Mouse (Mus musculus) natural killer cell, adult 2 months (primary cell): ENCODE measurements around the gene Prdx4.
"Not testable (repeated sequence)": the region's sequence is repeated elsewhere in the genome, so short reads cannot be mapped to it uniquely, and the experiment has no call there.

Experiments used
- DNase-seq, 2 experiments: peaks; one replicate each; pipeline ENCODE4 v3.0.0; 2022; ENCODE audit warnings: low spot score in 2 of 2

Gene Prdx4

DNA sequence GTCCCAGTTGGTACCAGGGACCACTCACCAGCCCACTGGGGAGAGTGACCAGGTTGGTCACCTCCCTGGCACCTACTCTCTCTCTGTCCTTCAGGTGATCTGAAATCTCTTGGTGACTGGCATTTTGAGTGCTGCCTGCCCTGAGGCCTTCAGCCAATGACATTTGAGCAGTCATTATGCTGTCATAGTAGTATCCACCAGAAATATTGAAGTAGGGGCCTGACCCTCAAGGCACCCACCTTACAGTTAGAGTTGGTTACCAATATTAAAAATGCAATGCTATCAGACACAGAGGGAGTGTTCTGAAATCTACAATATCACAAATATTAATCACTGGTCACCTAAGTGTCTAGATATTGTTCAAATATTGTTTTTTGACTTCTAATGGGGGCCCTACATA lies at the start of gene Prdx4:
Prdx4 (minus strand) TSS at position 101 of the 400 bp plus-strand sequence.
- no peak for DNase-seq

DNA sequence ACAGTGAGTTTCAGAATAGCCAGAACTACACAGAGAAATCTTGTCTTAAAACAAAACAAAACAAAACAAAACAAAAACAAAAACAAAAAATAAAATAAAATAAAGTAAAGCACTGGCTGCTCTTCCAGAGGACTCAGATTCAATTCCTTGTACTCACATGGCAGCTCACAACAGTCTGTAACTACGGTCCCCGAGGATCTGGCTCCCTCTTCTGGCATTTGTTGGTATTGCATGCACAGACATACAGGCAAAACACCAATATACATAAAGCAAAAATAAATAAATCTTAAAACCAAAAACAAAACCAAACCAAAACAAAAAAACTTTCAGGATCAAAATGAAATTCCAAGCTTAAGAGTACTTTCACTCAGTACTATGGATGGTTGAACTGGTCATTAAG lies 36.0 kb upstream of the Prdx4 start:
- peak; percentile 4 to 27 for DNase-seq

DNA sequence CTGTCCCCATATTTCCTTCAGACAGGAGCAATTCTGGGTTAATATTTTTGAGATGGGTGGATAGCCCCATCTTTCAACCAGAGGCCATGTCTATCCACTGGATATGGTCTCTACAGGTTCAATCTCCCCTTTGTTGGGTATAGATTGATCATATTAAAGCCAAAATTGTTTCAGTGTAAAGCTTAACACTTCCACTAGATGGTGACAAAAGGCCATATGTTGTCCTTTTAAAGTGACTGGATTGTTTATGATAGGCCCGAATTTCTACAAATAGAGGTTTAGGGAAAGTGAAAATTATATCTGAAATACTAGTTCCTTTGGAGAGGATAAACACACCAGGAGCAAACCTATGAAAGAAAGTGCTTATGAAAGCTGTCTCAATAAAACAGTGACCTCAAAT lies 34.9 kb upstream of the Prdx4 start:
- no peak for DNase-seq

DNA sequence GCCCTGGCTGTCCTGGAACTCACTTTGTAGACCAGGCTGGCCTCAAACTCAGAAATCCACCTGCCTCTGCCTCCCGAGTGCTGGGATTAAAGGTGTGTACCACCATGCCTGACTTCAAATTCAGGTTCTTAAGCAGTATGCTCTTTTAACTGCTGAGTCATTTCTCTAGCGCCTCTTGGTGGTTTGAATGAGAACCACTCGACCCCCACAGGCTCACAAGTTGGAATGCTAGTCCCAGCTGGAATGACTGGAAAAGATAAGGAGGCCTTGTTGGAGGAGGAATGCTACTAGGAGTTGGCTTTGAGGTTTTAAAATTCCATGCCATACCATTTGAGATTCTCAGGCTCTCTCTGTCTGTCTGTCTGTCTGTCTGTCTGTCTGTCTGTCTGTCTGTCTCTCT lies 29.6 kb upstream of the Prdx4 start:
- not testable (repeated sequence) for DNase-seq

DNA sequence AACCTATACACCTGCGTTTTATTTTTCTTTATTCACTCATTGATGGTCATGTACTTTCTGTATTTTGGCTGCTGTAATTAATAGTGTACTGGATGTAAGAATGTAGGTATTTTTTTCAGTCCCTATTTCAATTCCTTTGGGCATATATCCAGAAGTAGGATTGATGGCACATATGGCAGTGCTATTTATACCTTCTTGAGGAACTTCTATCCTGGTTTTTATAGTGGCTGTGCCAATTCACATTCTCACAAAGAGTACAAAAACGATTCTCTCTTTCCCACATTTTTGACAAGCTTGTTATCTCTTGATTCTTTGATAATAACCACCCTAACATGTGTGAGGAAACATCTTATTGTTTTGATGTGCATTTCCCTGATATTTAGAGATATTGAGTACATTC lies 24.5 kb upstream of the Prdx4 start:
- DNase-seq, result no peak

DNA sequence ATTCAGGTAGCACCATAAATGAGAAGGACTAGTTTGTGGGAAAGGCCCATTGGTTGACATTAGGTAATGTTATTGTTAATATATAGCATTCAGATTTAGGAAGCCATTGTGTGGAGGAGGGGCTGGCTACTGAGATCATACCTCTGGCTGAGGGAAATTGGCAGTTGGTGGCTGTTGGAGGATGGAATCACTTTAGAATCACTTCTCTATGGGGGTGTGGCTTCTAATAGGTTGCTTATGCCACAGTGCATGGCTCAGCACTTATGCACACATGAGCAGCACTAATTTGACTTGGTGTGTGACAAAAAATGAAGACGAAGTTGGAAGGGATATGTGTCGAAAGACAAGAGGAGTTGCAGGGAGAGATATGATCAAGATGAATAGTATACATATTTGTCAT lies 5.7 kb upstream of the Prdx4 start:
- DNase-seq, result no peak

DNA sequence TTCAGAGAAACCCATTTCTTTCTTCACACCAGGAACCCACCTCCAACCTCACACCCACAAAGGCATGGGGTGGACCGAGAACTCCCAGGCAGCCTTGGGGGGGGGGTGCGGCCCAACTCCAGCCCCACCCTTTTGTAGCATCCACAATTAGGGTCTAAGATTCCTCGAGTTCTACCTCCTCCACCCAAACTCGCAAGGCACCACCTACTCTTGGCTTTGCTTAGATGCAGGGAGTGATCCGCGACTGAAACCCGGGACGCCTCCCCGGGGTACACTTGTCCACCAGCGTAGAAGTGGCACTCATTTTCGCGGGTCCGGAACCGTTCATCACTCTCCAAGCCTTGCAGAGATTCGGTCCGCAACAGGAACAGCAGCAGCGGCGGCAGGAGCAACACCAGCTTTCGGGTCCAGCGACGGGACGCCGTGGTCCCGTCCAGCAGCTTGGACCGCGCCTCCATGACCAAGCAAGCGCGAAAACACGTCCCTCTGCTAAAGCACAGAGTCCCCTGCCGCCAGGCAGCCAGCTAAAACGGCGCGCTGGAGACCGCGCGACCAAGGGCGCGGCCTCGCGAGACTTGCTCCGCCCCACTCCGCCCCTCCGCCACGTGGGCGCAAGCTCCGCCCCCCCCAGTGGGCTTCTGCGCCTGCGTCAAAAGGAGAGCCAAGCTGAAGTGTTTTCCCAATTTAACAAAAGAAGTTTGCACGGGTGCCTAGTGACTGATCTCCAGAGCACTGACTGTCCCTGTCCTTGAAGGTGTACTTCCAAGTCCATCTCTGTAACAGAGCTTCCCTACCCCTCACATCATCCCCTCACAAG lies 2.4 kb downstream of the Prdx4 start:
- peak; percentile 53 to 76 for DNase-seq

DNA sequence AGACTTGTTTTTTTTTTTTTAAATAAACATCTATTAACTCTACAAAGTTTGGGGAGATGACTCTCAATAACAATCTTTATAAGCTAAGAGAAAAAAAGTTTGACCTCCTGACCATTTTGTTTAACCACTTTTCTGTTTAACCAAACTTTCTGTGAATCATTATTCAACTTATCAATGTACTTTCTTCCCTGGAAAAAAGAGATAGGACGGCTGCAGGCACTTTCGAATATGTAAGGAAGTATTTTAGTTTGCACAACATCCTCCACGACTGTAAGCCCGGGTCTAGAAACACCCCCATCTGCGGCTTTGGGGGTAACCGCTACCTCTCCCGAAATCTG lies 3.0 kb downstream of the Prdx4 start:
- DNase-seq, result no peak

DNA sequence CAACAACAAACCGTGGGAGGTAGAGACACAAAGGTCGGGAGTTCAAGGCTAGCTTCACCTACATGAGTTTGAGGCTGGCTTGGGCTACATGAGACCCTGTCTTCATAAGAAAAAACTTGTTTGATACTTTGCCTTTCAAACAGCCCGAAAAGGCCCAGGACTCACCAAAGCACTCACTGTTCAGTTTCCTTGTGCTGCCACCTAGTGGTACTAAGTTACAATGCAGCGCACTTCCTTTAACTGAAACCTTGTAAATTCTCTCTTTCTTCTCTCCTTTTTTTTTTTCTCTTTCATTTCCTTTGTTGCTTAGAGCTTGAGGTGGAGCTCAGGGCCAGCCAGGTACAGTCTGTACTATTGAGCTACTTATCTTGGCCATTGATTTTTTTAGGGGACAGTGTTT lies 22.5 kb downstream of the Prdx4 start:
- peak in 1 of 2 experiments; percentile 29 for DNase-seq

DNA sequence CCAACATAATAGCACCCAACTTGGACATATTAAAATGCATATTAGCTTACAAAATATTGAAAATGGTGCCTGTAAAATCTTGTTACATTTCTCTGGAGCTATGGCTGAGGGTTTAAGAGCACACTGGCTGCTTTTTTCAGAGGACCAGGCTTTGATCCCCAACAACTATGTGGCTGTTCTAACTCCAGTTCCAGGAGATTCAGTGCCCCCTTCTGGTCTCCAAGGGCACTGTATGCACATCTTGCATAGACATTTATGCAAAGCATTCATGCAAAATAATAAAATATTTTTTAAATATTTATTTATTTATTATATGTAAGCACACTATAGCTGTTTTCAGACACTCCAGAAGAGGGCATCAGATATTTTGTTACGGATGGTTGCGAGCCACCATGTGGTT lies 34.2 kb downstream of the Prdx4 start:
- DNase-seq, result no peak

DNA sequence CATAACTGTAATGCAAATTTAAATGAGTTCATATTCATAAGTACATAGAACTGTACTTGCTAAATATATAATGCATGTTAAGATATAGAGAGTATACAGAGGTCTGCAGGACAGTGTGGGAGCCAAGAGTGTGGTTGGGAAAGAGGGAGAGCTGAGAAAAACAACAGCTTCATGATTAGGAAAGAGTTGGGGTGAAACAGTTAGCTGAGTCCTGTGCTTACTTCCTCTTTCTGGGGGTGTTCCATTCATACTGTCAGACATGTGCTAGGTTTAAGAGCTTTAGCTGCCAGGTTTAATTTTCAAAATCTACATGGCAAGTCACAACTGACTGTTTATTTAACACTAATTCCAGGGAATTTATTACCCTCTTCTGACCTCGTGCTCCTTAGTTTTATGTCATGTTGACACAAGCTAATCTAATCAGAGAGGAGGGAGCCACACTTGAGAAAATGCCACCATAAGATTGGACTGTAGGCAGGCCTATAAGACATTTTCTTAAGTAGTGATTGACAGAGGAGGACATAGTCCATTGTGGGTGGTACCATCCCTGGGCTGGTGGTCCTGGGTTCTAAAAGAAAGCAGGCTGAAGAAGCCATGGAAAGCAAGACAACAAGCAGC lies 60.0 kb downstream of the Prdx4 start:
- DNase-seq, result no peak

DNA sequence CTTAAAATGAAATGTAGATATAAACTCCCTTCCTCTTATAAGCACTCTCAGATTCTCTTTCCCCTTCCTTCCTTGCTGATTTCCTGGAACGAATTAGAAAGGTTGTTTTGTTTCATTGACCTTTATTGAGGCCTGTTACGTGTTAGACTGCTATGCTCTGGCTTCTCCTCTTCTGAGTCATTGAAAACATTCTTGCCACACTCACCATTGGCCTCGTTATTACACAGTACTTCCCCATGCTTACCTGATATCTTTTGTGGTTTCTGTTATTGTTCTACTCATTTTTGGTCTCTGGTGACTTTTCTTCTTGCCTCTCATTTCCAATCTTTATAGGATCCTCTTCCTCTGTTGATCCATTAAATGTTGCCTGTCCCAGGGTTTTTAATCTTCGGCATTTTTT lies 62.1 kb downstream of the Prdx4 start:
- no peak for DNase-seq
